In the genomic region with DNA sequence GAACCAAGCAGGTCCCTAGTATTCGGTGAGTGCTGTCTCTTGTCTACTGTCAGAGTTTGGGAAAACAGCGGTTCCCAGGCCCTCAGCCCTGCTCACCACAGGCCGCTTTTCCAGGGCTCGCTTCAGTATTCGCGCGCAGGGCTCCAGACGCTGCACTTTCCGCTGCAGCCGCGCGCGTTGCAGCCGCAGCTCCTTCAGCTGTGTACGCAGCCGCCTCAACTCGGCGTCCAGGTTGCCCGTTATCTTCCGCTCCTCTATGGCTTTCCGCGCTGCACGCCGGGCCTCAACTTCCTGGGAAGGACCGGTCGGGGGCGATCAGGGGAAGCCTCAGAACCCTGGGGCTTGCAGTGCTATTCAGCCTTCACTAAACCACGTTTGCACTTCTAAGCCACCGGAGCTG, we compare ENCODE assay signal across 9 mouse cellular contexts. TPM values are rescaled to one million over a fixed set of nuclear protein-coding genes. Genes with fewer than 3 reads are reported as not detected.
DNase-seq lines count a peak whose midpoint lies in the region; ATAC-seq and TF ChIP-seq lines count a peak whose summit lies in the region.
"Had no signal": no experiment of that assay in that cellular context is flagged by ENCODE, and none has a peak within 500 bp of the region (broad histone marks: within the 10 kb centered on the region; RNA-seq: fewer than 3 reads in every experiment).

No protein-coding gene starts in this region.

- no peak overlapping the region for H3K4me3 ChIP-seq in stomach, embryonic 14.5 days (ENCODE audit: low read depth, low read length)
- no peak overlapping the region; the same call in 1 of the 2 replicates for H3K4me3 ChIP-seq in stomach, postnatal 0 days (ENCODE audit: low read depth, low read length)
- peak overlapping the region; percentile 22 for H3K4me3 ChIP-seq in limb, embryonic 13.5 days

- TF ChIP-seq CTCF in stomach, postnatal 0 days (IDR thresholded peaks at IDR 0.05; ENCODE audit: low read depth) = no peak

- no peak for TF ChIP-seq EP300 in stomach, postnatal 0 days (optimal IDR thresholded peaks at IDR 0.05)

- peaks cover 13% of the 10 kb centered on the region; the same call in 1 of the 2 replicates for H3K36me3 ChIP-seq in stomach, embryonic 14.5 days (ENCODE audit: control insufficient read depth, insufficient read depth, low read length)
- no peaks in the 10 kb centered on the region for H3K36me3 ChIP-seq in stomach, postnatal 0 days (ENCODE audit: control insufficient read depth, insufficient read depth, low read length)
- H3K36me3 ChIP-seq in limb, embryonic 13.5 days = peaks cover 28% of the 10 kb centered on the region

- H3K9me3 ChIP-seq in stomach, embryonic 14.5 days (ENCODE audit: control insufficient read depth, low read depth, low read length) = no peaks in the 10 kb centered on the region
- H3K9me3 ChIP-seq in stomach, postnatal 0 days (ENCODE audit: control insufficient read depth, low read length) = no peaks in the 10 kb centered on the region
- peaks cover 6% of the 10 kb centered on the region; the same call in 1 of the 2 replicates for H3K9me3 ChIP-seq in limb, embryonic 13.5 days

- peak; percentile 36 to 52 for DNase-seq in adrenal gland, postnatal 36 days
- no peak for DNase-seq in adrenal gland, postnatal 4 days (ENCODE audit: low spot score in 2 of 2)
- DNase-seq in stomach, postnatal 0 days (ENCODE audit: low spot score) = no peak
- peak; percentile 64 to 71 for DNase-seq in thymus, postnatal 36 days
- no peak for DNase-seq in layer of hippocampus, postnatal 10 days (ENCODE audit: low spot score in 2 of 2)
- DNase-seq in kidney, postnatal 25 days = no peak
- DNase-seq: heart, postnatal 36 days had no signal

- peak overlapping the region; percentile 22; the same call in 1 of the 2 replicates for H3K4me2 ChIP-seq in stomach, embryonic 14.5 days (replicated peaks; ENCODE audit: low read depth, low read length)
- H3K4me2 ChIP-seq in stomach, postnatal 0 days (replicated peaks; ENCODE audit: low read depth) = no peak overlapping the region
- peak overlapping the region; percentile 56 for H3K4me2 ChIP-seq in limb, embryonic 13.5 days (replicated peaks)

- H3K27ac ChIP-seq in stomach, embryonic 14.5 days (ENCODE audit: low read length) = no peak overlapping the region
- H3K27ac ChIP-seq in stomach, postnatal 0 days (replicated peaks) = no peak overlapping the region
- no peak overlapping the region for H3K27ac ChIP-seq in limb, embryonic 13.5 days

- no peak overlapping the region for H3K9ac ChIP-seq in stomach, embryonic 14.5 days (replicated peaks; ENCODE audit: low read depth, low read length)
- no peak overlapping the region for H3K9ac ChIP-seq in stomach, postnatal 0 days (ENCODE audit: low read length)
- H3K9ac ChIP-seq in limb, embryonic 13.5 days = peak overlapping the region; percentile 48; the same call in 1 of the 2 replicates

- ATAC-seq in stomach, embryonic 14.5 days (ENCODE audit: insufficient number of reproducible peaks, insufficient read depth, low FRiP score, low read depth) = no peak
- ATAC-seq in stomach, postnatal 0 days (ENCODE audit: low FRiP score, low TSS enrichment) = no peak
- ATAC-seq in limb, embryonic 13.5 days (ENCODE audit: low FRiP score, low read depth) = no peak

- H3K4me1 ChIP-seq in stomach, embryonic 14.5 days (ENCODE audit: control insufficient read depth, insufficient read depth, low read length) = no peaks in the 10 kb centered on the region
- no peaks in the 10 kb centered on the region for H3K4me1 ChIP-seq in stomach, postnatal 0 days (replicated peaks; ENCODE audit: control insufficient read depth, insufficient read depth)
- peaks cover 10% of the 10 kb centered on the region for H3K4me1 ChIP-seq in limb, embryonic 13.5 days

- H3K27me3 ChIP-seq in stomach, embryonic 14.5 days (ENCODE audit: control insufficient read depth, insufficient read depth, low read length) = no peaks in the 10 kb centered on the region
- no peaks in the 10 kb centered on the region for H3K27me3 ChIP-seq in stomach, postnatal 0 days (ENCODE audit: control insufficient read depth, insufficient read depth, low read length)
- peaks cover 43% of the 10 kb centered on the region for H3K27me3 ChIP-seq in limb, embryonic 13.5 days

- 7% methylated on average over 29 of the region's 29 CpGs for WGBS in stomach, embryonic 14.5 days
- WGBS in stomach, postnatal 0 days = 6% methylated on average over 29 of the region's 29 CpGs
- WGBS in limb, embryonic 13.5 days = 8% methylated on average over 29 of the region's 29 CpGs

RNA-seq across cellular contexts. Expression of gene Cfap73, which starts 2.9 kb away (rescaled TPM):
- 1 to 10 TPM in 1 of 2 experiments, not detected in 1; 2.0 TPM for total RNA-seq in adrenal gland, postnatal 36 days (2021)
- under 1 TPM; 0.56 to 0.78 TPM for total RNA-seq in adrenal gland, postnatal 4 days (2021)
- polyA plus RNA-seq in stomach, embryonic 14.5 days (2014; fragmentation: Nextera tagmentation; extraction: Ambion mirVana) = not detected in 2 replicates
- polyA plus RNA-seq in stomach, postnatal 0 days (2015; fragmentation: Nextera tagmentation; extraction: Ambion mirVana) = 0.10 TPM in 1 of 2 replicates, not detected in the other
- not detected in 2 replicates for polyA plus RNA-seq in limb, embryonic 13.5 days (2015; fragmentation: Nextera tagmentation; extraction: Ambion mirVana)
- under 1 TPM; 0.76 to 0.80 TPM for total RNA-seq in layer of hippocampus, postnatal 10 days (2021)
- total RNA-seq: heart, postnatal 36 days had no signal

RNA-seq across cellular contexts. Expression of gene Rasal1, which starts 17.5 kb away (rescaled TPM):
- 10 to 100 TPM; 10.9 to 14.0 TPM for total RNA-seq in adrenal gland, postnatal 36 days (2021)
- total RNA-seq in adrenal gland, postnatal 4 days (2021) = 10 to 100 TPM; 10.7 to 15.8 TPM
- polyA plus RNA-seq in stomach, embryonic 14.5 days (2014; fragmentation: Nextera tagmentation; extraction: Ambion mirVana) = 0.07 and 0.18 TPM in 2 replicates
- polyA plus RNA-seq in stomach, postnatal 0 days (2015; fragmentation: Nextera tagmentation; extraction: Ambion mirVana) = 0.08 and 0.44 TPM in 2 replicates
- polyA plus RNA-seq in limb, embryonic 13.5 days (2015; fragmentation: Nextera tagmentation; extraction: Ambion mirVana) = 0.70 and 0.78 TPM in 2 replicates
- total RNA-seq in layer of hippocampus, postnatal 10 days (2021) = 100 to 1,000 TPM in 1 of 2 experiments, 10 to 100 TPM in 1; 77.2 to 112 TPM
- total RNA-seq: heart, postnatal 36 days had no signal

RNA-seq across cellular contexts. Expression of gene Ddx54, which starts 18.6 kb away (rescaled TPM):
- total RNA-seq in adrenal gland, postnatal 36 days (2021) = 10 to 100 TPM; 50.4 to 51.1 TPM
- total RNA-seq in adrenal gland, postnatal 4 days (2021) = 10 to 100 TPM; 47.6 to 51.4 TPM
- 27.1 and 30.7 TPM in 2 replicates for polyA plus RNA-seq in stomach, embryonic 14.5 days (2014; fragmentation: Nextera tagmentation; extraction: Ambion mirVana)
- polyA plus RNA-seq in stomach, postnatal 0 days (2015; fragmentation: Nextera tagmentation; extraction: Ambion mirVana) = 22.5 and 23.0 TPM in 2 replicates
- 46.5 and 47.2 TPM in 2 replicates for polyA plus RNA-seq in limb, embryonic 13.5 days (2015; fragmentation: Nextera tagmentation; extraction: Ambion mirVana)
- total RNA-seq in layer of hippocampus, postnatal 10 days (2021) = 10 to 100 TPM; 45.0 to 45.1 TPM

RNA-seq across cellular contexts. Expression of gene Rita1, which starts 18.7 kb away (rescaled TPM):
- 10 to 100 TPM; 15.6 to 15.9 TPM for total RNA-seq in adrenal gland, postnatal 36 days (2021)
- 10 to 100 TPM; 11.8 to 13.5 TPM for total RNA-seq in adrenal gland, postnatal 4 days (2021)
- 8.4 and 9.0 TPM in 2 replicates for polyA plus RNA-seq in stomach, embryonic 14.5 days (2014; fragmentation: Nextera tagmentation; extraction: Ambion mirVana)
- polyA plus RNA-seq in stomach, postnatal 0 days (2015; fragmentation: Nextera tagmentation; extraction: Ambion mirVana) = 12.1 TPM in 2 replicates
- polyA plus RNA-seq in limb, embryonic 13.5 days (2015; fragmentation: Nextera tagmentation; extraction: Ambion mirVana) = 15.6 and 17.9 TPM in 2 replicates
- 10 to 100 TPM; 24.1 to 27.3 TPM for total RNA-seq in layer of hippocampus, postnatal 10 days (2021)

RNA-seq across cellular contexts. Expression of gene Iqcd, which starts 42.3 kb away (rescaled TPM):
- under 1 TPM; 0.36 to 0.40 TPM for total RNA-seq in adrenal gland, postnatal 36 days (2021)
- 1 to 10 TPM; 1.2 to 1.5 TPM for total RNA-seq in adrenal gland, postnatal 4 days (2021)
- 0.54 and 0.78 TPM in 2 replicates for polyA plus RNA-seq in stomach, embryonic 14.5 days (2014; fragmentation: Nextera tagmentation; extraction: Ambion mirVana)
- polyA plus RNA-seq in stomach, postnatal 0 days (2015; fragmentation: Nextera tagmentation; extraction: Ambion mirVana) = 0.25 and 0.36 TPM in 2 replicates
- polyA plus RNA-seq in limb, embryonic 13.5 days (2015; fragmentation: Nextera tagmentation; extraction: Ambion mirVana) = 0.68 and 0.69 TPM in 2 replicates
- total RNA-seq in layer of hippocampus, postnatal 10 days (2021) = 1 to 10 TPM in 1 of 2 experiments, under 1 TPM in 1; 0.91 to 1.2 TPM
- total RNA-seq: heart, postnatal 36 days had no signal

Comparison
In these comparisons a context has a peak if more than half of its experiments do, and no peak if none do; other contexts are left out.
1. DNase-seq: peak in adrenal gland, postnatal 36 days (2 of 2) and thymus, postnatal 36 days (2 of 2); none in adrenal gland, postnatal 4 days (0 of 2), stomach, postnatal 0 days (single experiment), layer of hippocampus, postnatal 10 days (0 of 2) and kidney, postnatal 25 days (0 of 2).
2. RNA of gene Rasal1, which starts 17.5 kb away (total RNA-seq): 77.2 to 112 TPM in layer of hippocampus, postnatal 10 days; 10.7 to 15.8 TPM in adrenal gland, postnatal 4 days and 10.9 to 14.0 TPM in adrenal gland, postnatal 36 days; every median in the first group is over 4 times any median in the second.